Mouse (Mus musculus): ENCODE results near the gene Acvr1b. TPM values are rescaled to one million over a fixed set of nuclear protein-coding genes. Genes with fewer than 3 reads are reported as not detected.

Acvr1b gene
- polyA plus RNA-seq, 1 experiment: 54.5 TPM

GRCm38 (mm10) chr15:101260874-101261622, 87.2 kb downstream of the Acvr1b start:
- no peak for DNase-seq
- WGBS: 83% methylated on average over 13 of the region's 13 CpGs
- TF ChIP-seq CTCF (IDR thresholded peaks at IDR 0.05; ENCODE audit: borderline replicate concordance, insufficient read depth, low read depth, low read length) (no peak), POLR2A (IDR thresholded peaks at IDR 0.05; ENCODE audit: borderline replicate concordance, insufficient read depth, low read length) (no peak)
- Histone ChIP-seq H3K4me1 (ENCODE audit: control insufficient read depth, insufficient read depth, low read length) (peaks cover 23% of the 10 kb centered on the region), H3K4me3 (replicated peaks; ENCODE audit: insufficient read depth, low read depth, low read length) (no peak overlapping the region), H3K27ac (ENCODE audit: insufficient read depth, low read length) (no peak overlapping the region), H3K27me3 (ENCODE audit: control insufficient read depth, insufficient read depth, low read length) (no peaks in the 10 kb centered on the region)

GRCm38 (mm10) chr15:101262502-101262901, 88.6 kb downstream of the Acvr1b start:
- H3K4me1 ChIP-seq (ENCODE audit: control insufficient read depth, insufficient read depth, low read length): peaks cover 16% of the 10 kb centered on the region
- TF ChIP-seq CTCF (IDR thresholded peaks at IDR 0.05; ENCODE audit: borderline replicate concordance, insufficient read depth, low read depth, low read length): no peak
- TF ChIP-seq POLR2A (IDR thresholded peaks at IDR 0.05; ENCODE audit: borderline replicate concordance, insufficient read depth, low read length): no peak
- no peak overlapping the region for H3K4me3 ChIP-seq (replicated peaks; ENCODE audit: insufficient read depth, low read depth, low read length)
- WGBS: 82% methylated on average over 5 of the region's 5 CpGs
- no peak overlapping the region for H3K27ac ChIP-seq (ENCODE audit: insufficient read depth, low read length)
- H3K27me3 ChIP-seq (ENCODE audit: control insufficient read depth, insufficient read depth, low read length): no peaks in the 10 kb centered on the region
- no peak for DNase-seq

Other genes starting within 250 kb of the Acvr1b start
- not detected in 2 replicates for gene Gm47841, start 126.7 kb upstream of the Acvr1b start, polyA plus RNA-seq (2012; rRNA removed)
- gene Fignl2, start 95.5 kb upstream of the Acvr1b start, polyA plus RNA-seq (2012; rRNA removed): 2.5 and 2.7 TPM in 2 replicates
- 0.10 and 0.33 TPM in 2 replicates for gene Ankrd33, start 58.3 kb upstream of the Acvr1b start, polyA plus RNA-seq (2012; rRNA removed)
- gene Acvrl1, start 45.5 kb upstream of the Acvr1b start, polyA plus RNA-seq (2012; rRNA removed): 15.3 and 17.2 TPM in 2 replicates
- gene Grasp, start 50.1 kb downstream of the Acvr1b start, polyA plus RNA-seq (2012; rRNA removed): 5.0 and 5.3 TPM in 2 replicates
- 13.1 and 16.4 TPM in 2 replicates for gene Nr4a1, start 80.2 kb downstream of the Acvr1b start, polyA plus RNA-seq (2012; rRNA removed)
- 46.8 and 49.6 TPM in 2 replicates for gene Atg101, start 110.2 kb downstream of the Acvr1b start, polyA plus RNA-seq (2012; rRNA removed)
- gene 6030408B16Rik, start 119.1 kb downstream of the Acvr1b start, polyA plus RNA-seq (2012; rRNA removed): 0.15 and 0.27 TPM in 2 replicates
- gene Krt80, start 196.1 kb downstream of the Acvr1b start, polyA plus RNA-seq (2012; rRNA removed): 0.05 and 0.30 TPM in 2 replicates
- gene Krt7, start 237.0 kb downstream of the Acvr1b start, polyA plus RNA-seq (2012; rRNA removed): 0.33 and 0.36 TPM in 2 replicates